Mouse (Mus musculus): Measurements from ENCODE around the gene Sord. TPM values are rescaled to one million over a fixed set of nuclear protein-coding genes. Genes with fewer than 3 reads are reported as not detected.

The Sord gene
- total and polyA plus RNA-seq, 3 experiments, result 39.6 to 61.7 TPM; not detected in 1

DNA sequence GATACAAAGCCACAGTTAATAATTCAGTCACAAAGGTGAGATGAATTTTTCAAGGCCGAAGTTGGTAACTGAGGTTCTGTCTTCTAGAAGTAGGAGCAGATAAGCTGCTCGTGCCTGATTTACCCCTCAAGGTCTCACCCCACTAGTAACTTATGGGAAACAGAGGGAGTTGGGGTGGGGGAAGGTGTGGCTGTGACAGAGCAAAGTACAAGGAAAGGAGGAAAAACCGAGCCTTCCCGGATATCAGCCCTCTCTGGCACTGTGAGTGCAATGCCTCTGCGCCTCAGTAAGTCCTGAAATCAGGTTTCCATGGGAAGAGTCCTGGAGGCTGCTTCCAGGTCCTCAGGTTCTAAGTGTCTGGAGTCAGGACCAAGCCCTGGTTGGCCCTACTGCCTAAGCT is 26.2 kb downstream of the Sord start:
- H3K36me3 ChIP-seq (ENCODE audit: control insufficient read depth in 1 of 2, insufficient read depth in 2 of 2, low read length in 2 of 2), result peaks cover 0 to 3% of the 10 kb centered on the region in 2 experiments; a peak in 2 of 4 replicates
- H3K9me3 ChIP-seq (replicated peaks; ENCODE audit: insufficient read depth, low read length), result no peaks in the 10 kb centered on the region
- DNase-seq (ENCODE audit: low read depth, low spot score), result no peak
- TF ChIP-seq USF1 (IDR thresholded peaks at IDR 0.05; ENCODE audit: low read depth, low read length) (no peak), MYC (IDR thresholded peaks at IDR 0.05; ENCODE audit: low read depth, low read length) (no peak), HCFC1 (IDR thresholded peaks at IDR 0.05; ENCODE audit: low read depth, low read length) (no peak), ETS1 (IDR thresholded peaks at IDR 0.05; ENCODE audit: low read depth, low read length) (no peak), POLR2AphosphoS2 (IDR thresholded peaks at IDR 0.05; ENCODE audit: low read length) (no peak), USF2 (IDR thresholded peaks at IDR 0.05; ENCODE audit: borderline replicate concordance in 1 of 2, insufficient read depth in 1 of 2, low read depth in 1 of 2, low read length in 2 of 2) (no peak), GATA1 (IDR thresholded peaks at IDR 0.05; ENCODE audit: low read depth, low read length) (no peak), SMC3 (IDR thresholded peaks at IDR 0.05; ENCODE audit: low read depth, low read length) (no peak), POLR2A (IDR thresholded peaks at IDR 0.05; ENCODE audit: control insufficient read depth in 1 of 2, insufficient read depth in 1 of 2, low read depth in 1 of 2, low read length in 2 of 2, poor library complexity in 1 of 2) (no peak), MAZ (IDR thresholded peaks at IDR 0.05; ENCODE audit: low read depth, low read length) (no peak), MYB (IDR thresholded peaks at IDR 0.05; ENCODE audit: low read depth, low read length) (no peak), ZNF384 (IDR thresholded peaks at IDR 0.05; ENCODE audit: low read depth, low read length) (no peak), UBTF (IDR thresholded peaks at IDR 0.05; ENCODE audit: borderline replicate concordance, insufficient read depth, low read depth, low read length) (no peak), TAL1 (IDR thresholded peaks at IDR 0.05; ENCODE audit: low read length) (no peak), RAD21 (IDR thresholded peaks at IDR 0.05; ENCODE audit: low read depth, low read length) (no peak), ELF1 (IDR thresholded peaks at IDR 0.05; ENCODE audit: low read depth, low read length) (no peak)
- H3K27me3 ChIP-seq (ENCODE audit: control insufficient read depth in 1 of 2, insufficient read depth in 2 of 2, low read length in 2 of 2), result no peaks in the 10 kb centered on the region
- no peak overlapping the region for H3K27ac ChIP-seq (ENCODE audit: control insufficient read depth, low read depth, low read length)
- H3K4me3 ChIP-seq (ENCODE audit: control insufficient read depth in 1 of 2, insufficient read depth in 1 of 2, low read depth in 2 of 2, low read length in 2 of 2), result no peak overlapping the region
- H3K79me2 ChIP-seq (ENCODE audit: control insufficient read depth, insufficient read depth, low read length, poor library complexity), result no peaks in the 10 kb centered on the region
- no peak overlapping the region for H3K9ac ChIP-seq (ENCODE audit: control insufficient read depth, low read depth, low read length, poor library complexity, severe bottlenecking)
- no peaks in the 10 kb centered on the region for H3K4me1 ChIP-seq (ENCODE audit: control insufficient read depth in 1 of 2, insufficient read depth in 2 of 2, low read length in 2 of 2)

- H3K36me3 ChIP-seq (ENCODE audit: control insufficient read depth in 1 of 2, insufficient read depth in 2 of 2, low read length in 2 of 2), result no peaks in the 10 kb centered on the region; a peak in 1 of 4 replicates
- no peak for TF ChIP-seq ZMIZ1 (IDR thresholded peaks at IDR 0.05; ENCODE audit: low read depth, low read length)
- TF ChIP-seq USF2 (IDR thresholded peaks at IDR 0.05; ENCODE audit: borderline replicate concordance in 1 of 2, insufficient read depth in 1 of 2, low read depth in 1 of 2, low read length in 2 of 2), result no peak
- TF ChIP-seq CHD1 (IDR thresholded peaks at IDR 0.05; ENCODE audit: low read depth, low read length), result no peak
- TF ChIP-seq ELF1 (IDR thresholded peaks at IDR 0.05; ENCODE audit: low read depth, low read length), result no peak
- no peak for TF ChIP-seq POLR2AphosphoS5 (IDR thresholded peaks at IDR 0.05; ENCODE audit: borderline replicate concordance, low read depth, low read length)
- no peak for TF ChIP-seq MYC (IDR thresholded peaks at IDR 0.05; ENCODE audit: low read depth, low read length)
- TF ChIP-seq TAL1 (IDR thresholded peaks at IDR 0.05; ENCODE audit: low read length), result no peak
- no peak for TF ChIP-seq TBP (IDR thresholded peaks at IDR 0.05; ENCODE audit: low read depth, low read length)
- no peak for TF ChIP-seq SIN3A (IDR thresholded peaks at IDR 0.05; ENCODE audit: low read length)
- TF ChIP-seq USF1 (IDR thresholded peaks at IDR 0.05; ENCODE audit: low read depth, low read length), result no peak
- no peak for TF ChIP-seq RAD21 (IDR thresholded peaks at IDR 0.05; ENCODE audit: low read depth, low read length)
- no peak for TF ChIP-seq NRF1 (IDR thresholded peaks at IDR 0.05; ENCODE audit: insufficient read depth, low read depth, low read length, poor library complexity, severe bottlenecking)
- TF ChIP-seq MYB (IDR thresholded peaks at IDR 0.05; ENCODE audit: low read depth, low read length), result no peak
- TF ChIP-seq UBTF (IDR thresholded peaks at IDR 0.05; ENCODE audit: borderline replicate concordance, insufficient read depth, low read depth, low read length), result no peak
- TF ChIP-seq MAFK (IDR thresholded peaks at IDR 0.05; ENCODE audit: borderline replicate concordance, low read depth, low read length), result no peak
- TF ChIP-seq SMC3 (IDR thresholded peaks at IDR 0.05; ENCODE audit: low read depth, low read length), result no peak
- TF ChIP-seq MAZ (IDR thresholded peaks at IDR 0.05; ENCODE audit: low read depth, low read length), result no peak
- no peak overlapping the region for H3K4me3 ChIP-seq (ENCODE audit: control insufficient read depth in 1 of 2, insufficient read depth in 1 of 2, low read depth in 2 of 2, low read length in 2 of 2)
- no peak overlapping the region for H3K9ac ChIP-seq (ENCODE audit: control insufficient read depth, low read depth, low read length, poor library complexity, severe bottlenecking)
- H3K4me1 ChIP-seq (ENCODE audit: control insufficient read depth in 1 of 2, insufficient read depth in 2 of 2, low read length in 2 of 2), result peaks cover 0 to 3% of the 10 kb centered on the region in 2 experiments; a peak in 1 of 4 replicates
- H3K9me3 ChIP-seq (replicated peaks; ENCODE audit: insufficient read depth, low read length), result no peaks in the 10 kb centered on the region
- H3K27me3 ChIP-seq (ENCODE audit: control insufficient read depth in 1 of 2, insufficient read depth in 2 of 2, low read length in 2 of 2), result no peaks in the 10 kb centered on the region
- no peak overlapping the region for H3K27ac ChIP-seq (ENCODE audit: control insufficient read depth, low read depth, low read length)
- H3K79me2 ChIP-seq (ENCODE audit: control insufficient read depth, insufficient read depth, low read length, poor library complexity), result no peaks in the 10 kb centered on the region
- DNase-seq (ENCODE audit: low read depth, low spot score), result no peak
Observed at GRCm38 (mm10) chr2:122264690-122265089, 30.1 kb downstream of the Sord start.
